Mouse (Mus musculus): Measurements from ENCODE around the gene Trim15. TPM values are rescaled to one million over a fixed set of nuclear protein-coding genes. Genes with fewer than 3 reads are reported as not detected.
A peak's percentile ranks its signal among the peaks of the same experiment; 100 is the strongest.
"Not testable (repeated sequence)": the region's sequence is repeated elsewhere in the genome, so short reads cannot be mapped to it uniquely, and the experiment has no call there.

The Trim15 gene
- polyA plus RNA-seq, 1 experiment from 2014 or later, result 0.22 TPM

GRCm38 (mm10) chr17:36840961-36841445, 26.0 kb downstream of the Trim15 start:
- no peak for ATAC-seq (ENCODE audit: low read depth)
- H3K4me1 ChIP-seq (replicated peaks), result peaks cover 82% of the 10 kb centered on the region
- 0 out of 2 replicates have a peak, but pooled peaks cover 12% of the 10 kb centered on the region for H3K27me3 ChIP-seq
- no peaks in the 10 kb centered on the region for H3K36me3 ChIP-seq
- DNase-seq, result no peak
- no peak overlapping the region for H3K9ac ChIP-seq
- no peaks in the 10 kb centered on the region for H3K9me3 ChIP-seq (replicated peaks)
- H3K4me3 ChIP-seq (replicated peaks), result no peak overlapping the region
- H3K27ac ChIP-seq, result no peak overlapping the region
- H3K4me2 ChIP-seq, result no peak overlapping the region

GRCm38 (mm10) chr17:36839931-36840330, 27.1 kb downstream of the Trim15 start:
- H3K36me3 ChIP-seq, result no peaks in the 10 kb centered on the region
- no peak for ATAC-seq (ENCODE audit: low read depth)
- H3K9me3 ChIP-seq (replicated peaks), result no peaks in the 10 kb centered on the region
- WGBS (ENCODE audit: insufficient replicate concordance), result 68% methylated on average over 3 of the region's 3 CpGs
- peaks cover 75% of the 10 kb centered on the region for H3K4me1 ChIP-seq (replicated peaks)
- no peak overlapping the region for H3K9ac ChIP-seq
- no peak overlapping the region for H3K4me3 ChIP-seq (replicated peaks)
- H3K27ac ChIP-seq, result no peak overlapping the region
- no peak overlapping the region for H3K4me2 ChIP-seq
- no peak for DNase-seq
- 0 out of 2 replicates have a peak, but pooled peaks cover 12% of the 10 kb centered on the region for H3K27me3 ChIP-seq

- Histone ChIP-seq H3K9me3 (replicated peaks) (no peaks in the 10 kb centered on the region), H3K4me1 (replicated peaks) (peaks cover 66% of the 10 kb centered on the region), H3K27me3 (peaks cover 14% of the 10 kb centered on the region; the same call in 1 of the 2 replicates), H3K4me3 (replicated peaks) (no peak overlapping the region), H3K27ac (no peak overlapping the region), H3K9ac (no peak overlapping the region), H3K36me3 (no peaks in the 10 kb centered on the region), H3K4me2 (no peak overlapping the region)
- ATAC-seq (ENCODE audit: low read depth) (no peak), DNase-seq (no peak)
- 32% methylated on average over 5 of the region's 5 CpGs for WGBS (ENCODE audit: insufficient replicate concordance)
These were observed 28.0 kb downstream of the Trim15 start for GRCm38 (mm10) chr17:36839001-36839400.

- Histone ChIP-seq H3K4me2 (peak within 1 kb of the TSS; percentile 87), H3K36me3 (no peaks in the 10 kb centered on the region), H3K4me1 (replicated peaks) (peaks cover 47% of the 10 kb centered on the region), H3K4me3 (replicated peaks) (peak within 1 kb of the TSS; percentile 78), H3K27me3 (peaks cover 18% of the 10 kb centered on the region; the same call in 1 of the 2 replicates), H3K9me3 (replicated peaks) (no peaks in the 10 kb centered on the region), H3K9ac (peak within 1 kb of the TSS; percentile 79), H3K27ac (peak within 1 kb of the TSS; percentile 78)
- DNase-seq, result peak; percentile 94
- 1% methylated on average over 58 of the region's 58 CpGs for WGBS (ENCODE audit: insufficient replicate concordance)
- ATAC-seq (ENCODE audit: low read depth), result peak; percentile 98
These were observed 29.9 kb downstream of the Trim15 start, which contains the start of gene Trim26 for GRCm38 (mm10) chr17:36836874-36837647. Trim26 (plus strand) TSS chr17:36837134.

- H3K4me2 ChIP-seq, result peak overlapping the region; percentile 87
- peak; percentile 2; the same call in 1 of the 2 replicates for ATAC-seq (ENCODE audit: low read depth)
- H3K36me3 ChIP-seq, result no peaks in the 10 kb centered on the region
- H3K9ac ChIP-seq, result peak overlapping the region; percentile 68
- H3K4me1 ChIP-seq (replicated peaks), result peaks cover 44% of the 10 kb centered on the region
- no peaks in the 10 kb centered on the region for H3K9me3 ChIP-seq (replicated peaks)
- peaks cover 18% of the 10 kb centered on the region; the same call in 1 of the 2 replicates for H3K27me3 ChIP-seq
- peak overlapping the region; percentile 78 for H3K4me3 ChIP-seq (replicated peaks)
- DNase-seq, result no peak
- H3K27ac ChIP-seq, result peak overlapping the region; percentile 74
- WGBS (ENCODE audit: insufficient replicate concordance), result 9% methylated on average over 3 of the region's 3 CpGs
These were observed 30.6 kb downstream of the Trim15 start for GRCm38 (mm10) chr17:36836427-36836812.

GRCm38 (mm10) chr17:36835591-36836426, 31.2 kb downstream of the Trim15 start:
- H3K27me3 ChIP-seq, result peaks cover 18% of the 10 kb centered on the region; the same call in 1 of the 2 replicates
- H3K4me1 ChIP-seq (replicated peaks), result peaks cover 40% of the 10 kb centered on the region
- H3K4me3 ChIP-seq (replicated peaks), result peak overlapping the region; percentile 78
- peak overlapping the region; percentile 68 for H3K9ac ChIP-seq
- peak; percentile 8; the same call in 1 of the 2 replicates for ATAC-seq (ENCODE audit: low read depth)
- H3K27ac ChIP-seq, result peak overlapping the region; percentile 74
- no peaks in the 10 kb centered on the region for H3K9me3 ChIP-seq (replicated peaks)
- H3K4me2 ChIP-seq, result peak overlapping the region; percentile 87
- WGBS (ENCODE audit: insufficient replicate concordance), result 21% methylated on average over 12 of the region's 12 CpGs
- H3K36me3 ChIP-seq, result no peaks in the 10 kb centered on the region
- peak; percentile 64 for DNase-seq

- ATAC-seq (ENCODE audit: low read depth) (no peak), DNase-seq (no peak)
- Histone ChIP-seq H3K9ac (no peak overlapping the region), H3K4me3 (replicated peaks) (no peak overlapping the region), H3K4me2 (no peak overlapping the region), H3K9me3 (replicated peaks) (no peaks in the 10 kb centered on the region), H3K36me3 (no peaks in the 10 kb centered on the region), H3K27me3 (peaks cover 6% of the 10 kb centered on the region; the same call in 1 of the 2 replicates), H3K27ac (no peak overlapping the region), H3K4me1 (replicated peaks) (peaks cover 16% of the 10 kb centered on the region)
- 45% methylated on average over 4 of the region's 4 CpGs for WGBS (ENCODE audit: insufficient replicate concordance)
These were observed 34.3 kb downstream of the Trim15 start for GRCm38 (mm10) chr17:36832694-36833093.

- H3K9me3 ChIP-seq (replicated peaks), result no peaks in the 10 kb centered on the region
- H3K27me3 ChIP-seq, result peaks cover 6% of the 10 kb centered on the region; the same call in 1 of the 2 replicates
- no peaks in the 10 kb centered on the region for H3K36me3 ChIP-seq
- WGBS (ENCODE audit: insufficient replicate concordance), result 54% methylated on average over 3 of the region's 3 CpGs
- no peak overlapping the region for H3K4me2 ChIP-seq
- no peak overlapping the region for H3K9ac ChIP-seq
- H3K4me3 ChIP-seq (replicated peaks), result no peak overlapping the region
- DNase-seq, result no peak
- no peaks in the 10 kb centered on the region; the same call in 1 of the 2 replicates for H3K4me1 ChIP-seq (replicated peaks)
- no peak for ATAC-seq (ENCODE audit: low read depth)
- H3K27ac ChIP-seq, result no peak overlapping the region
These were observed 36.5 kb downstream of the Trim15 start for GRCm38 (mm10) chr17:36830470-36830869.

- ATAC-seq (ENCODE audit: low read depth) (peak; percentile 50; the same call in 1 of the 2 replicates), DNase-seq (no peak)
- Histone ChIP-seq H3K4me3 (replicated peaks) (no peak overlapping the region), H3K27me3 (no peaks in the 10 kb centered on the region), H3K4me2 (no peak overlapping the region), H3K9ac (no peak overlapping the region), H3K27ac (no peak overlapping the region), H3K4me1 (replicated peaks) (no peaks in the 10 kb centered on the region; the same call in 1 of the 2 replicates), H3K9me3 (replicated peaks) (no peaks in the 10 kb centered on the region), H3K36me3 (no peaks in the 10 kb centered on the region)
- WGBS (ENCODE audit: insufficient replicate concordance), result 40% methylated on average over 2 of the region's 2 CpGs
These were observed 38.5 kb downstream of the Trim15 start for GRCm38 (mm10) chr17:36828488-36828887.

GRCm38 (mm10) chr17:36826002-36826401, 41.0 kb downstream of the Trim15 start:
- not testable (repeated sequence) for H3K36me3 ChIP-seq, H3K27me3 ChIP-seq
- ATAC-seq (ENCODE audit: low read depth), result peak; percentile 62

GRCm38 (mm10) chr17:36825525-36825924, 41.5 kb downstream of the Trim15 start:
- Histone ChIP-seq H3K4me2 (no peak overlapping the region), H3K9ac (no peak overlapping the region), H3K4me3 (replicated peaks) (no peak overlapping the region), H3K27me3 (no peaks in the 10 kb centered on the region), H3K36me3 (no peaks in the 10 kb centered on the region), H3K27ac (no peak overlapping the region), H3K4me1 (replicated peaks) (no peaks in the 10 kb centered on the region; the same call in 1 of the 2 replicates), H3K9me3 (replicated peaks) (no peaks in the 10 kb centered on the region)
- WGBS (ENCODE audit: insufficient replicate concordance), result 20% methylated on average over 4 of the region's 4 CpGs
- DNase-seq (no peak), ATAC-seq (ENCODE audit: low read depth) (peak; percentile 43; the same call in 1 of the 2 replicates)

More at GRCm38 (mm10) chr17:36826002-36826401, 41.0 kb downstream of the Trim15 start:
- H3K4me3 ChIP-seq (replicated peaks); H3K9me3 ChIP-seq (replicated peaks); H3K27ac ChIP-seq; H3K9ac ChIP-seq; H3K4me1 ChIP-seq (replicated peaks); H3K4me2 ChIP-seq: not testable (repeated sequence)
- 19% methylated on average over 5 of the region's 5 CpGs for WGBS (ENCODE audit: insufficient replicate concordance)
- peak; percentile 52 for DNase-seq

Measured in liver, embryonic 13.5 days (tissue).